Mouse (Mus musculus) forebrain, embryonic 15.5 days (tissue): Measurements from ENCODE around the gene Nelfcd. TPM values are rescaled to one million over a fixed set of nuclear protein-coding genes. Genes with fewer than 3 reads are reported as not detected.

Experiments
- polyA plus RNA-seq: library from polyadenylated mRNA; unstranded; fragments of >200 nt; fragmentation: Nextera tagmentation; extraction: Ambion mirVana; gene quantifications from 2 replicates; pipeline ENCODE4 v1.2.1, GENCODE M21; 2015

Nelfcd gene
- polyA plus RNA-seq, 1 experiment from 2014 or later: 110 TPM

Other genes with a start within 250 kb of the Nelfcd start
- 1,144 and 1,250 TPM in 2 replicates for gene Gnas, start 131.5 kb upstream of the Nelfcd start, polyA plus RNA-seq
- 6.7 and 7.5 TPM in 2 replicates for gene Gm20721, start 69.1 kb upstream of the Nelfcd start, polyA plus RNA-seq
- 75.1 and 78.9 TPM in 2 replicates for gene Ctsz, start 23.2 kb downstream of the Nelfcd start, polyA plus RNA-seq
- gene Tubb1, start 34.9 kb downstream of the Nelfcd start, polyA plus RNA-seq: 0.59 and 0.91 TPM in 2 replicates
- gene Atp5e, start 48.3 kb downstream of the Nelfcd start, polyA plus RNA-seq: 668 and 672 TPM in 2 replicates
- 112 and 115 TPM in 2 replicates for gene Prelid3b, start 57.3 kb downstream of the Nelfcd start, polyA plus RNA-seq
- not detected in 2 replicates for gene Zfp831, start 227.7 kb downstream of the Nelfcd start, polyA plus RNA-seq